Mouse (Mus musculus): ENCODE measurements around the gene 4930402H24Rik.

DNA sequence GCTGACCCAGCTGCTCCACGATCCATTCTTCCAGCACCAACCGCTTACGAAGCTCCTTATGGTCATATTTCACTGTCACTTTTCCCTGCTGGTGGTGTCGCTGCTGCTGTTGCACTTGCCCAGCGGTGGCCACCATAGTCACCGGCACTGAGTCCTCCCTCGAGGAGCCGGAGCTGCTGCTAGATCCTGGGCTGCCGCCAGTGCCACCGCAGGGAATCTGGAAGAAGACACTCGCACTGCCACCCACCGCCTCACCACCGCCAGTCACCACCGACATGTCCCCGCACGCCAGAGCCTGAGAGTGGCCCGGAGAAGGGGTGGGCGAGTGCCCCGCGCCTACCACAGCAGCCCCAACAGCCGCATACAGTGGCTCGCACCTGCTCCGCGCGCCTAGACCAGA is 102.5 kb downstream of the 4930402H24Rik start:
- TF ChIP-seq CTCF (IDR thresholded peaks at IDR 0.05; ENCODE audit: borderline replicate concordance, control insufficient read depth, extremely low read depth, insufficient read depth, low read length, poor library complexity) (no peak), POLR2A (IDR thresholded peaks at IDR 0.05; ENCODE audit: control insufficient read depth, extremely low read depth, insufficient read depth, low read length, poor library complexity) (no peak)
